Mouse (Mus musculus) small intestine, adult 2 months (tissue): ENCODE data around the gene Stk32c. TPM values are rescaled to one million over a fixed set of nuclear protein-coding genes. Genes with fewer than 3 reads are reported as not detected.

ENCODE experiments used
- H3K27ac ChIP-seq: fragments of 200-500 bp; 2 replicates; pipeline ENCODE4 v1.5.1; 2012; ENCODE audit warnings: low read depth, low read length, control low read depth, inconsistent platforms; ENCODE audit not compliant: insufficient read depth
- H3K27me3 ChIP-seq: fragments of 200-500 bp; 2 replicates; pipeline ENCODE4 v1.6.1; 2012; ENCODE audit warnings: mild to moderate bottlenecking, moderate library complexity, low read length, inconsistent platforms; ENCODE audit not compliant: control insufficient read depth, insufficient read depth
- H3K36me3 ChIP-seq: fragments of 200-500 bp; 2 replicates; pipeline ENCODE4 v1.6.1; 2012; ENCODE audit warnings: mild to moderate bottlenecking, low read length, control low read depth, inconsistent platforms; ENCODE audit not compliant: control insufficient read depth, insufficient read depth
- H3K4me1 ChIP-seq: fragments of 200-500 bp; 2 replicates; pipeline ENCODE4 v1.6.1; 2012; ENCODE audit warnings: low read length, inconsistent platforms, mixed read lengths; ENCODE audit not compliant: control insufficient read depth, insufficient read depth, insufficient read length
- H3K4me3 ChIP-seq: fragments of 200-500 bp; 2 replicates; pipeline ENCODE4 v1.5.1; 2012; ENCODE audit warnings: low read depth, mild to moderate bottlenecking, control low read depth, inconsistent platforms, low read length, moderate library complexity
- CTCF ChIP-seq: fragments of 200-500 bp; IDR thresholded peaks from 2 replicates; pipeline ENCODE4 v1.5.1; 2012; ENCODE audit warnings: low read depth, mild to moderate bottlenecking, control low read depth, inconsistent platforms, low read length, moderate library complexity, mixed read lengths; ENCODE audit not compliant: insufficient replicate concordance, insufficient read length; ENCODE audit errors: extremely low read depth
- POLR2A ChIP-seq: fragments of 200-500 bp; IDR thresholded peaks from 2 replicates; pipeline ENCODE4 v1.6.1; 2012; ENCODE audit warnings: low read depth, mild to moderate bottlenecking, control low read depth, inconsistent platforms, low read length, moderate library complexity
- WGBS: fragments of 180-500 bp; shearing (Covaris S2); methylation state at CpG from one replicate; pipeline ENCODE4 v1.1.7; 2018; 5-methylcytosine and 5-hydroxymethylcytosine counted together
- polyA plus RNA-seq: library from polyadenylated mRNA; depleted of rRNA; stranded (reverse); fragments of >200 nt; gene quantifications from 2 replicates; pipeline ENCODE4 v1.2.3, GENCODE M21; 2012

The Stk32c gene
- polyA plus RNA-seq, 1 experiment, result 7.7 TPM

GRCm38 (mm10) chr7:139249406-139250210, 36.5 kb upstream of the Stk32c start:
- H3K4me3 ChIP-seq, result peak overlapping the region; percentile 93
- H3K27me3 ChIP-seq, result no peaks in the 10 kb centered on the region
- TF ChIP-seq POLR2A (no peak), CTCF (no peak)
- WGBS, result 29% methylated on average over 7 of the region's 7 CpGs
- H3K36me3 ChIP-seq, result no peaks in the 10 kb centered on the region
- H3K27ac ChIP-seq, result peak overlapping the region; percentile 86
- H3K4me1 ChIP-seq, result peaks cover 61% of the 10 kb centered on the region

- Histone ChIP-seq H3K27ac (peak overlapping the region; percentile 86), H3K27me3 (no peaks in the 10 kb centered on the region), H3K4me3 (peak overlapping the region; percentile 93), H3K36me3 (no peaks in the 10 kb centered on the region), H3K4me1 (peaks cover 60% of the 10 kb centered on the region)
- whole genome bisulfite sequencing, result 2% methylated on average over 45 of the region's 45 CpGs
- TF ChIP-seq POLR2A (no peak), CTCF (no peak)
Observed at GRCm38 (mm10) chr7:139248615-139249405, 35.7 kb upstream of the Stk32c start.

- peaks cover 52% of the 10 kb centered on the region for H3K4me1 ChIP-seq
- no peak for TF ChIP-seq CTCF
- TF ChIP-seq POLR2A, result peak; percentile 12; the same call in 1 of the 2 replicates
- no peaks in the 10 kb centered on the region for H3K27me3 ChIP-seq
- H3K4me3 ChIP-seq, result peak within 1 kb of the TSS; percentile 93
- H3K27ac ChIP-seq, result peak within 1 kb of the TSS; percentile 86
- H3K36me3 ChIP-seq, result no peaks in the 10 kb centered on the region
- 1% methylated on average over 72 of the region's 72 CpGs for WGBS
Observed at GRCm38 (mm10) chr7:139247881-139248614, 34.9 kb upstream of the Stk32c start, which contains the start of gene Pwwp2b. Gene Pwwp2b (plus strand): TSS chr7:139248482.

- Histone ChIP-seq H3K36me3 (no peaks in the 10 kb centered on the region), H3K4me3 (peak overlapping the region; percentile 93), H3K27me3 (no peaks in the 10 kb centered on the region), H3K27ac (peak overlapping the region; percentile 81), H3K4me1 (peaks cover 44% of the 10 kb centered on the region)
- 43% methylated on average over 38 of the region's 38 CpGs for WGBS
- TF ChIP-seq POLR2A, result no peak
- TF ChIP-seq CTCF, result no peak
Observed at GRCm38 (mm10) chr7:139246931-139247880, 34.1 kb upstream of the Stk32c start.

GRCm38 (mm10) chr7:139246086-139246485, 33.0 kb upstream of the Stk32c start:
- H3K27ac ChIP-seq, result no peak overlapping the region
- 49% methylated on average over 5 of the region's 5 CpGs for WGBS
- no peaks in the 10 kb centered on the region for H3K36me3 ChIP-seq
- no peak overlapping the region for H3K4me3 ChIP-seq
- peaks cover 33% of the 10 kb centered on the region for H3K4me1 ChIP-seq
- no peaks in the 10 kb centered on the region for H3K27me3 ChIP-seq
- TF ChIP-seq POLR2A (no peak), CTCF (no peak)

- H3K4me3 ChIP-seq, result no peak overlapping the region
- H3K27ac ChIP-seq, result no peak overlapping the region
- H3K4me1 ChIP-seq, result peaks cover 13% of the 10 kb centered on the region
- no peak for TF ChIP-seq POLR2A
- TF ChIP-seq CTCF, result no peak
- no peaks in the 10 kb centered on the region for H3K27me3 ChIP-seq
- no peaks in the 10 kb centered on the region for H3K36me3 ChIP-seq
- 77% methylated on average over 3 of the region's 3 CpGs for WGBS
Observed at GRCm38 (mm10) chr7:139239432-139239831, 26.3 kb upstream of the Stk32c start.
